Mouse (Mus musculus) bone marrow, adult 2 months (tissue): ENCODE results near the gene Ccdc124. TPM values are rescaled to one million over a fixed set of nuclear protein-coding genes. Genes with fewer than 3 reads are reported as not detected.

Experiments used
- H3K27ac ChIP-seq: fragments of 200-500 bp; 2 replicates; pipeline ENCODE4 v1.5.1; 2012; ENCODE audit warnings: low read depth, mild to moderate bottlenecking, control low read depth, inconsistent platforms, low read length; ENCODE audit not compliant: control insufficient read depth, poor library complexity, insufficient read depth
- H3K4me1 ChIP-seq: fragments of 200-500 bp; 2 replicates; pipeline ENCODE4 v1.6.1; 2011; ENCODE audit warnings: low read length; ENCODE audit not compliant: control insufficient read depth, insufficient read depth
- H3K4me3 ChIP-seq: fragments of 200-500 bp; replicated peaks from 2 replicates; pipeline ENCODE3; 2011; ENCODE audit warnings: mild to moderate bottlenecking, low read depth, low read length, control low read depth; ENCODE audit not compliant: control insufficient read depth
- CTCF ChIP-seq: fragments of 200-500 bp; IDR thresholded peaks from 2 replicates; pipeline ENCODE4 v1.5.1; 2011; ENCODE audit warnings: low read length, control low read depth; ENCODE audit not compliant: control insufficient read depth, insufficient read depth
- POLR2A ChIP-seq: fragments of 200-500 bp; IDR thresholded peaks from 2 replicates; pipeline ENCODE4 v1.6.1; 2011; ENCODE audit warnings: low read depth, mild to moderate bottlenecking, control low read depth, low read length, borderline replicate concordance; ENCODE audit not compliant: control insufficient read depth
- WGBS: fragments of 180-500 bp; shearing (Covaris S2); methylation state at CpG from one replicate; pipeline ENCODE4 v1.1.7; 2018; 5-methylcytosine and 5-hydroxymethylcytosine counted together
- polyA plus RNA-seq: library from polyadenylated mRNA; stranded (reverse); fragments of >200 nt; gene quantifications from 2 replicates; pipeline ENCODE4 v1.2.4, GENCODE M21; 2011; ENCODE audit warnings: low replicate concordance; ENCODE audit not compliant: missing spikeins, insufficient read depth, insufficient read length

Gene Ccdc124
- polyA plus RNA-seq, 1 experiment, result 41.7 TPM

- TF ChIP-seq CTCF, result no peak
- no peak for TF ChIP-seq POLR2A
- Histone ChIP-seq H3K4me3 (no peak overlapping the region), H3K4me1 (no peaks in the 10 kb centered on the region), H3K27ac (no peak overlapping the region)
- WGBS, result 45% methylated on average over 11 of the region's 11 CpGs
These were observed 6.8 kb upstream of the Ccdc124 start for GRCm38 (mm10) chr8:70880546-70880945.

- 3% methylated on average over 4 of the region's 4 CpGs for WGBS
- Histone ChIP-seq H3K27ac (no peak overlapping the region), H3K4me3 (no peak overlapping the region), H3K4me1 (no peaks in the 10 kb centered on the region)
- no peak for TF ChIP-seq CTCF
- TF ChIP-seq POLR2A, result no peak
These were observed 6.4 kb upstream of the Ccdc124 start for GRCm38 (mm10) chr8:70880126-70880525.

- TF ChIP-seq POLR2A, result no peak
- TF ChIP-seq CTCF, result no peak
- Histone ChIP-seq H3K27ac (no peak overlapping the region), H3K4me1 (no peaks in the 10 kb centered on the region), H3K4me3 (no peak overlapping the region)
- 74% methylated on average over 4 of the region's 4 CpGs for WGBS
These were observed 5.8 kb upstream of the Ccdc124 start for GRCm38 (mm10) chr8:70879500-70879899.

GRCm38 (mm10) chr8:70878178-70878577 lies 4.4 kb upstream of the Ccdc124 start:
- Histone ChIP-seq H3K4me3 (no peak overlapping the region), H3K27ac (no peak overlapping the region), H3K4me1 (no peaks in the 10 kb centered on the region)
- 66% methylated on average over 2 of the region's 2 CpGs for WGBS
- TF ChIP-seq CTCF (no peak), POLR2A (no peak)

- no peak overlapping the region for H3K27ac ChIP-seq
- H3K4me3 ChIP-seq, result no peak overlapping the region
- no peaks in the 10 kb centered on the region; the same call in 1 of the 2 replicates for H3K4me1 ChIP-seq
- no peak for TF ChIP-seq POLR2A
- no peak for TF ChIP-seq CTCF
- 74% methylated on average over 4 of the region's 4 CpGs for WGBS
These were observed 2.6 kb upstream of the Ccdc124 start for GRCm38 (mm10) chr8:70876382-70876781.

GRCm38 (mm10) chr8:70874441-70874840 lies 706 bp upstream of the Ccdc124 start:
- 90% methylated on average over 13 of the region's 13 CpGs for WGBS
- Histone ChIP-seq H3K4me3 (no peak overlapping the region), H3K27ac (no peak overlapping the region), H3K4me1 (no peaks in the 10 kb centered on the region; the same call in 1 of the 2 replicates)
- no peak for TF ChIP-seq POLR2A
- TF ChIP-seq CTCF, result no peak

GRCm38 (mm10) chr8:70872643-70873363 lies 932 bp downstream of the Ccdc124 start:
- 4% methylated on average over 31 of the region's 31 CpGs for WGBS

GRCm38 (mm10) chr8:70871195-70871807 lies 2.4 kb downstream of the Ccdc124 start:
- no peak overlapping the region for H3K27ac ChIP-seq
- H3K4me1 ChIP-seq, result peaks cover 1% of the 10 kb centered on the region; the same call in 1 of the 2 replicates
- no peak overlapping the region for H3K4me3 ChIP-seq
- TF ChIP-seq CTCF (no peak), POLR2A (no peak)
- WGBS, result 86% methylated on average over 5 of the region's 5 CpGs

More at GRCm38 (mm10) chr8:70872643-70873363, 932 bp downstream of the Ccdc124 start:
- Histone ChIP-seq H3K4me1 (peaks cover 1% of the 10 kb centered on the region; the same call in 1 of the 2 replicates), H3K27ac (peak overlapping the region; percentile 77), H3K4me3 (peak overlapping the region; percentile 62)
- TF ChIP-seq CTCF (no peak), POLR2A (no peak)

GRCm38 (mm10) chr8:70869601-70870041 lies 4.1 kb downstream of the Ccdc124 start:
- no peak overlapping the region for H3K27ac ChIP-seq
- H3K4me3 ChIP-seq, result no peak overlapping the region
- peak; percentile 98 for TF ChIP-seq CTCF
- TF ChIP-seq POLR2A, result 0 out of 2 replicates have a peak, but pooled peaks have one; percentile 3
- peaks cover 5% of the 10 kb centered on the region for H3K4me1 ChIP-seq
- 51% methylated on average over 16 of the region's 16 CpGs for WGBS
